Mouse (Mus musculus) gastrocnemius, postnatal 14 days (tissue): ENCODE results near the gene Tspan13. TPM values are rescaled to one million over a fixed set of nuclear protein-coding genes. Genes with fewer than 3 reads are reported as not detected.

Experiments used
- DNase-seq: peaks from one replicate; pipeline ENCODE4 v3.0.0; 2021; ENCODE audit warnings: mixed read lengths
- intact Hi-C: fragments of 180-260 bp; cut with DNase I; formaldehyde crosslinking; loops from one replicate; pipeline ENCODE4 v1.15.1; 2025; ENCODE audit warnings: low total_unique reads
- total RNA-seq, 2 experiments: library from RNA; stranded (reverse); gene quantifications; 2 replicates each; pipeline ENCODE4 v1.2.3; 2021

The Tspan13 gene
- total RNA-seq, 2 experiments from 2014 or later = 42.4 to 47.0 TPM

- DNase-seq = no peak
- intact Hi-C loops = no loop called here
Observed at GRCm38 (mm10) chr12:36036121-36036520, 6.2 kb downstream of the Tspan13 start.

GRCm38 (mm10) chr12:36035501-36035900, 6.8 kb downstream of the Tspan13 start:
- intact Hi-C loops = no loop called here

GRCm38 (mm10) chr12:36032419-36032818, 9.9 kb downstream of the Tspan13 start:
- intact Hi-C loops = no loop called here
- DNase-seq = no peak

More at GRCm38 (mm10) chr12:36035501-36035900, 6.8 kb downstream of the Tspan13 start:
- no peak for DNase-seq

GRCm38 (mm10) chr12:36030660-36031363, 11.5 kb downstream of the Tspan13 start:
- no peak for DNase-seq
- intact Hi-C loops = no loop called here

GRCm38 (mm10) chr12:36029687-36030086, 12.6 kb downstream of the Tspan13 start:
- intact Hi-C loops = no loop called here

GRCm38 (mm10) chr12:36028968-36029645, 13.2 kb downstream of the Tspan13 start:
- DNase-seq = no peak
- intact Hi-C loops = no loop called here

More at GRCm38 (mm10) chr12:36029687-36030086, 12.6 kb downstream of the Tspan13 start:
- DNase-seq = no peak

GRCm38 (mm10) chr12:36027171-36027570, 15.1 kb downstream of the Tspan13 start:
- DNase-seq = no peak
- intact Hi-C loops = no loop called here

GRCm38 (mm10) chr12:36026126-36026525, 16.2 kb downstream of the Tspan13 start:
- DNase-seq = no peak
- intact Hi-C loops = no loop called here

- intact Hi-C loops = no loop called here
- DNase-seq = no peak
Observed at GRCm38 (mm10) chr12:36020710-36021109, 21.6 kb downstream of the Tspan13 start.

- no peak for DNase-seq
- intact Hi-C loops = no loop called here
Observed at GRCm38 (mm10) chr12:36020081-36020480, 22.2 kb downstream of the Tspan13 start.

- DNase-seq = no peak
- intact Hi-C loops = no loop called here
Observed at GRCm38 (mm10) chr12:36019572-36019971, 22.7 kb downstream of the Tspan13 start.

- no peak for DNase-seq
- intact Hi-C loops = no loop called here
Observed at GRCm38 (mm10) chr12:36017791-36018190, 24.5 kb downstream of the Tspan13 start.

- intact Hi-C loops = no loop called here
- DNase-seq = no peak
Observed at GRCm38 (mm10) chr12:36013216-36013910, 28.9 kb downstream of the Tspan13 start.

- no peak for DNase-seq
Observed at GRCm38 (mm10) chr12:36008364-36009047, 33.8 kb downstream of the Tspan13 start.

GRCm38 (mm10) chr12:36007581-36007980, 34.7 kb downstream of the Tspan13 start:
- DNase-seq = no peak
- intact Hi-C loops = no loop called here

More at GRCm38 (mm10) chr12:36008364-36009047, 33.8 kb downstream of the Tspan13 start:
- intact Hi-C loops = no loop called here

GRCm38 (mm10) chr12:36004714-36005113, 37.6 kb downstream of the Tspan13 start:
- intact Hi-C loops = no loop called here
- DNase-seq = no peak

GRCm38 (mm10) chr12:35995799-35996198, 46.5 kb downstream of the Tspan13 start:
- no peak for DNase-seq
- intact Hi-C loops = loop anchor here (5.0 kb wide), 1 partner anchor 98 kb away; no protein-coding TSS in a partner anchor

GRCm38 (mm10) chr12:35994098-35994497, 48.2 kb downstream of the Tspan13 start:
- intact Hi-C loops = no loop called here
- no peak for DNase-seq

GRCm38 (mm10) chr12:35993583-35993982, 48.7 kb downstream of the Tspan13 start:
- intact Hi-C loops = no loop called here
- DNase-seq = no peak

- intact Hi-C loops = no loop called here
- no peak for DNase-seq
Observed at GRCm38 (mm10) chr12:35992711-35993110, 49.6 kb downstream of the Tspan13 start, which contains the start of gene Agr2. Agr2 (plus strand) TSS chr12:35992907.
